Comparison of ENCODE assay signal across 8 mouse cellular contexts in the genomic region with DNA sequence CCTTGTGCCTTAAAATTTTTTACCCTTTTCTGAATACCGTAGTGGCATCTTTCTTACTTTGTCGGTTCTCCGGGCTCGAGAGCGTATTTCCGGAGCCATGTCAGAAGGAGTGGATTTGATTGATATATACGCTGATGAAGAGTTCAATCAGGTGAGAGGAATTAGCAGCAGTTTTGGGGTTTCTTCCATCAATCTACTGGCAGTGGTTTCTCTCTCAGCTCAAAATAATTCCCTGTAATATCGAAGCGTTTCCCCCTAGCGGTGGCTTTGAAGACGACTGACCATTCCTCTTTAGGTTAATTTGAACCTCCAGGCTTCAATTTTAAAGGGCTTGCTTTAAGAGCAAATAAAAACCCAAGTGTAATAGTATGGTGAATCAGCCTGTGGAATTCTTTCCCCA. TPM values are rescaled to one million over a fixed set of nuclear protein-coding genes. Genes with fewer than 3 reads are reported as not detected.
A peak's percentile ranks its signal among the peaks of the same experiment; 100 is the strongest.
DNase-seq lines count a peak whose midpoint lies in the region; ATAC-seq and TF ChIP-seq lines count a peak whose summit lies in the region.

A gene (minus strand): TSS at position 233 of the 400 bp plus-strand sequence.

- peak within 1 kb of the TSS; percentile 77 for H3K4me2 ChIP-seq in intestine, embryonic 16.5 days (ENCODE audit: low read depth, low read length)
- H3K4me2 ChIP-seq in liver, embryonic 11.5 days, result peak within 1 kb of the TSS; percentile 88
- peak within 1 kb of the TSS; percentile 76 for H3K4me2 ChIP-seq in neural tube, embryonic 12.5 days (replicated peaks)

- H3K36me3 ChIP-seq in intestine, embryonic 16.5 days (ENCODE audit: control insufficient read depth, insufficient read depth, low read length), result 0 out of 2 replicates have a peak, but pooled peaks cover 3% of the 10 kb centered on the region
- peaks cover 12% of the 10 kb centered on the region for H3K36me3 ChIP-seq in liver, embryonic 11.5 days (ENCODE audit: control insufficient read depth, insufficient read depth, low read length)
- H3K36me3 ChIP-seq in neural tube, embryonic 12.5 days, result peaks cover 19% of the 10 kb centered on the region

- H3K9me3 ChIP-seq in intestine, embryonic 16.5 days (ENCODE audit: control insufficient read depth, low read length), result no peaks in the 10 kb centered on the region
- no peaks in the 10 kb centered on the region for H3K9me3 ChIP-seq in liver, embryonic 11.5 days (ENCODE audit: control insufficient read depth, low read length)
- H3K9me3 ChIP-seq in neural tube, embryonic 12.5 days, result no peaks in the 10 kb centered on the region

- ATAC-seq in intestine, embryonic 16.5 days, result no peak
- ATAC-seq in liver, embryonic 11.5 days (replicated peaks; ENCODE audit: low FRiP score), result no peak
- peak; percentile 33 for ATAC-seq in neural tube, embryonic 12.5 days (ENCODE audit: low FRiP score, low read depth)

- no peaks in the 10 kb centered on the region for H3K27me3 ChIP-seq in intestine, embryonic 16.5 days (replicated peaks; ENCODE audit: control insufficient read depth, insufficient read depth, low read length)
- H3K27me3 ChIP-seq in liver, embryonic 11.5 days (replicated peaks; ENCODE audit: control insufficient read depth, insufficient read depth, low read length), result no peaks in the 10 kb centered on the region
- H3K27me3 ChIP-seq in neural tube, embryonic 12.5 days (replicated peaks), result no peaks in the 10 kb centered on the region

- intact Hi-C loops in gastrocnemius, postnatal 36 days (cut with DNase I), result no loop called here

- H3K27ac ChIP-seq in cortical plate, adult 2 months (ENCODE audit: insufficient read depth, low read length), result peak within 1 kb of the TSS; percentile 100
- peak within 1 kb of the TSS; percentile 100 for H3K27ac ChIP-seq in intestine, embryonic 16.5 days (ENCODE audit: low read length)
- H3K27ac ChIP-seq in liver, embryonic 11.5 days (ENCODE audit: low read depth, low read length), result peak within 1 kb of the TSS; percentile 97
- peak within 1 kb of the TSS; percentile 94 for H3K27ac ChIP-seq in neural tube, embryonic 12.5 days

- DNase-seq in CD4-positive, CD25-positive, alpha-beta regulatory T cell, adult 2 months (ENCODE audit: low read depth, low spot score), result peak; percentile 78
- peak; percentile 71 for DNase-seq in MN1 (ENCODE audit: low spot score)
- DNase-seq in gastrocnemius, postnatal 36 days, result no peak
- DNase-seq in liver, embryonic 11.5 days (ENCODE audit: low spot score), result no peak
- no peak for DNase-seq in thymus, adult 18-20 months

- peak within 1 kb of the TSS; percentile 100 for H3K9ac ChIP-seq in intestine, embryonic 16.5 days (ENCODE audit: low read depth, low read length)
- peak within 1 kb of the TSS; percentile 94 for H3K9ac ChIP-seq in liver, embryonic 11.5 days (ENCODE audit: low read depth, low read length)
- H3K9ac ChIP-seq in neural tube, embryonic 12.5 days, result peak within 1 kb of the TSS; percentile 98

- peak within 1 kb of the TSS; percentile 90 for H3K4me3 ChIP-seq in cortical plate, adult 2 months (ENCODE audit: insufficient read depth, low read length)
- peak within 1 kb of the TSS; percentile 93 for H3K4me3 ChIP-seq in intestine, embryonic 16.5 days (ENCODE audit: low read length)
- H3K4me3 ChIP-seq in liver, embryonic 11.5 days (ENCODE audit: low read depth, low read length), result peak within 1 kb of the TSS; percentile 96
- peak within 1 kb of the TSS; percentile 98 for H3K4me3 ChIP-seq in neural tube, embryonic 12.5 days

- no peak for TF ChIP-seq POLR2A in cortical plate, adult 2 months (IDR thresholded peaks at IDR 0.05; ENCODE audit: extremely low read depth, insufficient read depth, low read length)

- WGBS in intestine, embryonic 16.5 days, result 0% methylated on average over 11 of the region's 11 CpGs
- 0% methylated on average over 11 of the region's 11 CpGs for WGBS in liver, embryonic 11.5 days
- WGBS in neural tube, embryonic 12.5 days, result under 1% methylated on average over 11 of the region's 11 CpGs

- peak; percentile 19; the same call in 1 of the 2 replicates for TF ChIP-seq CTCF in cortical plate, adult 2 months (IDR thresholded peaks at IDR 0.05; ENCODE audit: extremely low read depth, insufficient read depth, low read length)

- peaks cover 5% of the 10 kb centered on the region for H3K4me1 ChIP-seq in cortical plate, adult 2 months (ENCODE audit: control insufficient read depth, insufficient read depth, low read length)
- H3K4me1 ChIP-seq in intestine, embryonic 16.5 days (ENCODE audit: control insufficient read depth, insufficient read depth, low read length), result peaks cover 15% of the 10 kb centered on the region
- H3K4me1 ChIP-seq in liver, embryonic 11.5 days (replicated peaks; ENCODE audit: control insufficient read depth, insufficient read depth, low read length), result peaks cover 28% of the 10 kb centered on the region
- peaks cover 19% of the 10 kb centered on the region for H3K4me1 ChIP-seq in neural tube, embryonic 12.5 days

RNA-seq across cellular contexts. Expression of the gene that starts here (rescaled TPM):
- polyA plus RNA-seq in cortical plate, adult 2 months (2012; rRNA removed), result 61.8 and 65.1 TPM in 2 replicates
- 10 to 100 TPM; 49.3 to 49.6 TPM for total RNA-seq in gastrocnemius, postnatal 36 days (2021)
- polyA plus RNA-seq in intestine, embryonic 16.5 days (2015; fragmentation: Nextera tagmentation; extraction: Ambion mirVana), result 57.4 and 60.9 TPM in 2 replicates
- polyA plus RNA-seq in liver, embryonic 11.5 days (2014; fragmentation: Nextera tagmentation; extraction: Ambion mirVana), result 60.4 and 63.0 TPM in 2 replicates
- 58.1 and 64.3 TPM in 2 replicates for polyA plus RNA-seq in neural tube, embryonic 12.5 days (2016; fragmentation: Nextera tagmentation; extraction: Ambion mirVana)

Comparison
In these comparisons a context has a peak if more than half of its experiments do, and no peak if none do; other contexts are left out.
1. DNase-seq: peak in CD4-positive, CD25-positive, alpha-beta regulatory T cell, adult 2 months (single experiment) and MN1 (single experiment); none in gastrocnemius, postnatal 36 days (0 of 2), liver, embryonic 11.5 days (single experiment) and thymus, adult 18-20 months (0 of 2).
2. Peak in every context shown above with its lines, with median percentiles within 50 percentile points of each other: H3K27ac ChIP-seq, H3K4me3 ChIP-seq, H3K4me2 ChIP-seq and H3K9ac ChIP-seq.